Mouse (Mus musculus) thymus, adult 18-20 months (tissue): ENCODE measurements around the gene Cib2.

ENCODE experiments used
- DNase-seq, 2 experiments: peaks; one replicate each; pipeline ENCODE4 v3.0.0; 2022; ENCODE audit warnings: mixed read lengths in 2 of 2

Cib2 gene

DNA sequence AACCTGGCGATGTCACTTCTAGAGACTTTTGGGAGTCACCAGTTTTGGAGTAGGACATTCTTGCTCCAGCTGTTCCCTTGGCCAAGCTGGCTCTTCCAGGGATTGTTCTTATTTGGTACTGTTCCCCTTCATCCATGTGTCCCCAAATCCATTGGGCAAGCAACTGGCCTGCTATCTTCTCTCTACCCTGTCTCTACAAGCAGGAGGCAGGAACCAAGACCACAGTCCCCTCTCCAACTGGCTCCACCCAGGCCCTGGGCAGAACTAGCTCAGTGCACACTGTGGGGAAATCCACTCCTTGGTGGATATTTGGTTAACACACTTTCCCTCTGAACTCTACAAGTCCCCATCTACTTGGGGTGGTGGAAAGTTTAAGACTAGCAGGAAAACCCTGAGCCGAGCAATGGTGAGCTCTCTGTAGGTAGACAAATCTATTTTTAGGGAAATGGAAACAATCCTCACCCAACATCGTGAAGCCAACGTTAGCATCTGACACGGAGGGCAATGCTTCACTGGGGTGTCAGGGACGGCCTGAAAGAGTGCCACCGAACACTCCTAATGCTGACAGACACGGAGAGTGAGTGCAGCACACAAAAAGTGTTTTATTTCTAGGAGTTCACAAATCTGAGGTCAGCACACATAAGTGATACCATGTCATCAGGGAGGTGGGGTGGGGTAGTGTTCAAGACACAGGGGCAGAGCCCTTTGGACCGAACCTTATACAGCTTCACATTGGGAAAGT is 15.6 kb downstream of the Cib2 start:
- DNase-seq = no peak

DNA sequence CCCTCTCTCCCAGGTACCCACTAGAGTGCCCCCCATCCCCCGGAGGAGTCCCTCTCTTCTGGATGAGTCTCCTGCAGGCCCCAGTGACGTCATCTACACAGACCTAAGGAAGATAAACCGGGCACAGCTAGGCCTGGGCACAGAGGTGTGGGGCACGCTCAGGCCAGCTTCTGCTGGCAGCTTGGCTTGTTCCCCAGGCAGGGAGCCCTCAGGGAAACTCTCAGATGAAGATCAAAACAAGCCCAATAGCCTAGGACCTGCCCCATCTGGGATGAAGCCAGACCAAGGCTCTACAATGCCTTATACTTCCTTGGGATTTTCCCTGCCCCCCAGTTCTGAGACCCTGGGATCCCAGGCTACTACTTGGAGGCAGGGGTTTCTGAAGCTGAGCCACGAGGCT is 19.2 kb downstream of the Cib2 start:
- DNase-seq = no peak

DNA sequence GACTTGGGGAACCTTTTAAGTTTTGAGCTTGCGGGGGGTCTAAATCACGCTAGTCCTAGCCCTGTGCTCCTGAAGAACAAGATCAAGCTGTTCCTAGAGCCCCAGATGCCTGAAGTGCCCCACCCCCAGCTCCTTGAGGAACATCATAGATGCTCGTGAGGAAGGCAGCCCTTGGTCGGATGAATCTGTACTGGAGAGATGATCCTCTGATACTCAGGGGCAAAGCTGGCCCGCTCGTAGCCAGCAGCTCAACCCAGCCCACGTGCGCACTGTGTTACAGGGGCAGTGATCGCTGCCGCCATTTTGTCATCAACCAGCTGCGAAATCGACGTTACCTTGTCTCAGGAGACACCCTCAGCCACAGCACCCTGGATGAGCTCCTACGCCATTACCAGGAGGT is 21.3 kb downstream of the Cib2 start, which contains the start of gene Sh2d7:
Sh2d7 (plus strand) TSS at position 301 of the 400 bp plus-strand sequence.
- DNase-seq = no peak

DNA sequence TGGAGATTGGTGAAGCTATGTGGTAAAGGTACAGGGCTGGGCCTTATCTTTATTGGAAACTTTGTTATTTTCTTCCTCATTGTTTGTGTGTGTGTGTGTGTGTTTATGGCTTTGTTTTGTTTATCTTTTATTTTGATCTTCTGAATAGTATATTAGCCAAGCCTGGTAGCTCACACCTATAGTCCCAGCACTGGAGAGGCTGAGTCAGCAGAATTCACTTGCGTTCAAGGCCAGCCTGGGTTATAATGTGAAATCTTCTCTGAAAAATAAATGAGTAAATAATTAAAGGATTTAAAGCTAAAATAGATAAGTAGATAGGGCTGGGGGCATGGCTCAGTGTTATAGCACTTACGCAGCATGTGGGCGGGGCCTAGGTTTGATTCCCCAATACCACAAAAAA is 21.8 kb downstream of the Cib2 start:
- DNase-seq = no peak

DNA sequence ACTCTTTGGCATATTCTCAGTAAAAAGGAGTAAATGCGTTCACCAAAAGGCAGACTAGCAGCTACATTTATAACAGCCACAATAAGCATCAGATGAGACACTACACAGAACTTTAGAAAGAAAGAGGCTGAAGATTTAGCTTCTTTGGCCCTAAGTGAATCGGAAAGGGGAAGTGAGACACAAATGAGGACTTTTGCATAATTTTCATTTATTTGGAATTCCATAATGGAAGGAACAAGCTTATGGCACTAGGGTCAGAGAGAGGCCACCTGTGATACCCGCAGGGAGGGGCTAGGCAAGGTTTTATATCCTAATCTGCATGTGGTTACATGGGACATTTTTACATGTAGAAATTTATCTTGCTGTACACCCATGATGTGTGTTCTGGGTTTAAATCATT is 22.5 kb downstream of the Cib2 start:
- DNase-seq = no peak

DNA sequence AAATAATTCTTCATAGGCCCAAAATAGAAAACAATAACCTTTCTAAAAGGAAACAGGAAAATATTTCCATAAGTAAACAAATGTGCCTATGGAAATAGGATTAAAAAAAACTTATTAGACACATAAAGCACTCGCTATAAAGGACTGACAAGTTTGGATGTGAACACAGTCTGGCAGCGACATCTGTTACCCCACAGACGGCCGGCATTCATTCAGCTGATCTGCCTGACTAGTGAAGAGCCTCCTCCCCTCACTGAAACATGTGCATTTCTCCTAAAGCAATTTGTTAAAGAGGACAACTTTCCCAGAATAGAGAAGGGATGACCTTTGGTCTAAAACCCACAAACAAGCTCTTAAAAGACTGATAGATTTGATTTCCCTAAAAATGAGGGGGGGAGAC is 23.0 kb downstream of the Cib2 start:
- DNase-seq = no peak

DNA sequence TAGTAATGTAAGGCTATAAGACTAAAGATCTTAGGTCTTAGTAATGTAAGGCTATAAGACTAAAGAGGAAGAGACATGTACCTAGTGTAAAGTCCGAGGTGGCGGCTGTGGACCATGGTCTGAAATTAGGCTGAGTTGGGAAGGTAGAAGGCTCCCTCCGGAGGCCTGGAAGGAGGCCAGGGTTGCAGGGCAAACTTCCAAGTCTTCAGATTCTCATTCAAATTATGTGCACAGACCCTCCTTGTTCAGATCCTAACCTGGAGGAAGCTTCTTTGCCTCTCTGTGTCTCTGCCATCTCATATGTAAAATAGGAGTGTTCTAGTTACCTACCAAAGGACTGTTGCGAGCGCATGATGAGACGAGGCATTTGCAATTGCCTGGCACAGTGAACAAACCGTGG is 23.8 kb downstream of the Cib2 start:
- no peak for DNase-seq

DNA sequence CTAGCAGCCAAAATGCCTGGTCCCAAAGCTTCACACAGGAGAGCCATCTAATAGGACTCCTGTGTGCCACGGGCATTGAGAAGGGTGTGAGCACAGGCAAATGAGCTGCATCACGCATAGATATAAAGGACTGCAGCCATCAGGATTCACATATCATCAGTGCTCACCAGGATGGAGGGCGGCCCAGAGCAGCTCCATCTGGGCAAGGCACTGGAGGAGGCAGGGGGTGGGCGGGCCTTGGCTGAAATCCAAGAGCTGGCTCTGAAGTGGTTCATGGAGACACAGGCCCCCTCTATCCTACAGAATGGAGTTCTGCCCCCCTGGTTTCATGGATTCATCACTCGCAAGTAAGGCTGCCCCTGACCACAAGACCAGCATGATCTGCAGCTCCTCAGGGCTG is 26.0 kb downstream of the Cib2 start:
- DNase-seq = no peak

DNA sequence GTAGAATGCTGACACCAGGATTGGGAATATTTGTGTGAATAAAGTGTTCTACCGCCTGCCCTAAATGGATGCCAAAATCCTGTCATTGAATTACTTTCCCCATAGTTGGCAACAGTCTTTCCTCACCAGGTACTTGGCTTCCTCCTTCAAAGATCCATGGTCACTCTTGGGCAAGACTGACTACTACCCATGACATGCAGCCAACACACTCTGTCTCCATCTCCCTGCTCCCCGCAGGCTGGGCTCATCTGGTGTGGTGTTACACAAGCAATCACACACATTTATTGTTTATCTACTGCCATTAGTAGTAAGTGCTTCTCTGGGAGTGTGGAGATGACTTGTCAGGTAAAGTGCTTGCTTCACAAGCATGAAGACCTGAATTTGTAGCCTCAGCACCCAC is 27.1 kb downstream of the Cib2 start:
- DNase-seq = no peak

DNA sequence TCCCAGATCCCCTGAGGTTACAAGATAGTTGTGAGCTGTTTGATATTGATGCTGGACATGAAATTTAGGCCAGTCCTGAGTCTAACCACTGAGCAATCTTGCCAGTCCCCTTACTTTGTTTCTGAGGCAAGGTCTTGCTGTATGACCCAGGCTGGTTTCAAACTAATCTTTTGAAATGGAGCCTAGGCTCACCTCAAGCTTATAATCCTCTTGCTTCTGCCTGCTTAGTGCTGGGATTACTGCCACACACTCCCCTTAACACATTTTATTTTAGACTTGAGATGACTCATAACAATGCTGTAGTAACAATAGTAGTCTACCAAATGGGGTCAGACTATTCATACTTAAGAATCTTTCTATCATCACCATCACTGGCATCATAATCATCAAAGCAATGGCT is 28.6 kb downstream of the Cib2 start:
- no peak for DNase-seq

DNA sequence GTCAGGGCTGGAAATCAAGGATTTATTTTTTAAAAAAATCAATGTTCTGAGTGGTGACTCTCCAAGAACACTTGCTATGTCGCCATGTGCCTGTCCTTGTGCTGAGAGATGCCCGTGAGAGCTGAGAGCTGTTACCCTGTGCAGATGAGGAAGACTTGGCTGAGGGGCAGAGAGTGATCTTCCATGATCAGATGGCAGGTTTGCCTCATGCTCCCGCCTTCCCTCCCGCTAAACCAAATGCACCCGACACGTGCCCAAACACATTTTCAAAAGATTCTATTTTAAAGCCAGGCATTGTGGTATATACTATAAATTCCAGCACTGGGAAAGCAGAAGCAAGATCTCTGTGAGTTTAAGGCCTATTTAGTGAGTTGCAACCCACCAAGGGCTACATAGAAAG is 29.2 kb downstream of the Cib2 start:
- DNase-seq = no peak

DNA sequence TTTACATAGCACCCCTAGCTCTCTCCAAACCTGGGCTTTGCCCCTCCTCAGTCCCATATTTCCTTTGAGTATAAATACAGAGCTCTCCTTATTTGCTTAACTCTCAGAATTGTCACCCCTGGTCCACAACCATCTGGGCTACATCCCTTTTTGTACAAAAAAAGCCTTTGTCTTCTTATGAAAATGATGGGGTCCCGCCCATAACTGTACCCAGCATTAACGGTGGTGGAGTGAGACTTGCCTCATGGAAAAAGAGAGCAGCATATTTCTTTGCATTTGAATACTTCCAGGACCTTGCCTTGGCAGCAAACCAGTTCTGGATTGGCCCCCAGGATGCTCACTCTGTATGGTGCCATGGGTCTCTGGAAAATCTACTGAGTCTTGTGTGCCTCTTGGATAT is 30.1 kb downstream of the Cib2 start:
- DNase-seq = no peak

DNA sequence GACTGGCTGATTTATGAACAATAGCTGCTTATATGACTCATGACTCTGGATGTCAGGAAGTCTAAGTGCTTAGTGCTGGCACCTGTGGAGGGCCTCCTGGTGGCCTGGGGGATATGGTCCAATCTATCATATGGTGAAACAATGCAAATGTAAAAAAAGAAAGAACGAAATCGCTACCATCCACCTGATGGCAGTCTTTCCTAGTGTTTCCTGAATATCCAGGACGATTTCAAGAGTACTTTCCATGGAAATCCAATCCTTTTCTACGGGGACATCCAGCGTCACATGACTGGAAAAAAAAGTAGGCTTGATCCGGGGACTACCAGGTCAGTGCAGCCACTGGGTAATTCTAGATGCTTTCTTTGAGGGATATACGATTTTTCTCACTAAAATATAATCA is 32.3 kb downstream of the Cib2 start:
- no peak for DNase-seq

DNA sequence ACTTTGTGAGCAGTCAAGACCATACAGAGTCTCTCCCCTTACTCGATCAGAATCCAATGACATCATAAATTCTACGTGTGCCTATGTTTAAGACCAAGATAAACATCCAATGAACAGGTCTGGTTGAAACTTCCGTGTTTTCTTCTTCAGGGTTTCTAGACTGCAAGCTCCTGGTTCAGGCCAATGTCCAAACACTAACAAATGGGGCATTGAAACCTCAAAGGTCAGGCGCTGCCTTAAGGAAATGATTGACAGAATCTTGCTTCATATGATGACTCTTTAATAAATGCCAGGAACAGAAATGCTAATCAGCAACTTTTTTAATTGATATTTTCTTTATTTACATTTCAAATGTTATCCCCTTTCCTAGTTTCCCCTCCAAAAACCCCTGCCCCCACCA is 39.7 kb downstream of the Cib2 start:
- DNase-seq = no peak

DNA sequence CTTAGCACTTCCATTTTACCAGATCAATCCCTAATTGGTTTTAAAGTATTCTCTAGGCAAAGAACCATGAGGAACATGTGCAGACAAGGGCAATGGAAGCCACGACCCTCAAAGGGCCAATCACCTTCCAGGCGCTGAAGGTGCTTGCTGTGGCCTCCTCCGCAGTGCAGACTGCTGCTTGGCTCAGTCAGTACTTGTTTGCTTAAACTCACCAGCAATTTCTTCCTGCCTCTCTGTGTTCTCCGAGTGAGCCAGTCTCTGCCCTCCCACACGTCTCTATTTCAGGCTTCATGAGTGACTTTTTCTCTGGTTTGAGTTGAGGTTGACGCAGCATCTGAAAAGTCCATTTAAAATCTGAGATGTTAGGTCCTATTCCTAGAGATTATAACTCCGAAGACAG is 41.1 kb downstream of the Cib2 start:
- no peak for DNase-seq

DNA sequence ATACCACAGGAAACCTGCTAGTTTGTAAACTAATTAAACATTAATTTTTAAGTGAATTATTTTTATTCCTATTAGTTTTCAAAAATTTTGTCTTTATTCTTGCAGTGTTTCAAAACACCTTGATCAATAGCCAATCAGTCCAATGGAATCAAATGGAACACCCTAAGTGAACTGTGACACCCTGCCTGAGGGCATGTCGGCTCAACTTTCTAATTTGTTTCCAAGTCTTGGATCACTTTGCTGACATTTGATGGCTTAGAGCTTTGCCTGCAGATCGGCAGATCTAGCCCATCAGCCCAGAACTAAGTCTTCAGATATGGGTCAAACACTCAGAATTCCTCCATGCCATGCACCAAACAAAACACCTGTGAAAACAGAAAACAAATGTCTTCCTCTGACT is 44.0 kb downstream of the Cib2 start:
- DNase-seq = no peak

DNA sequence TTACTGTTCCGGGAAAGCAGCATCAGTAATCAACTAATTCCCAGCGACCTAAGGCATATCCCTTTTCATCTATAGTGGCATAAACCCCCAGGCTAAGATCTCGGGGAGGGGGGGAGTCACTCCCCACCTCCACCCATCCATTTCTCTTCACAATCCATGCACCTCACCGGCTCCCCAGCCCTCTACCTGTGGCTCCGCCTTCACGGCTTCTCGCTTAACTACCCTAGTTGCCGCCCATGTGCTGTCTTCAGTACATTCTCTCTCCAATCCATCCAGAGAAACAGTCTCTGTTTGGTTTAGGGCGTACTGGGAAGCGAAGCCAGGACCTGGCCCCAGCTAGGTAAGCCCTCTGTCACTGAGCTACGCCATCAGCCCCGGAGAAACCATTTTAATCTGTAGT is 57.1 kb downstream of the Cib2 start:
- DNase-seq = no peak

DNA sequence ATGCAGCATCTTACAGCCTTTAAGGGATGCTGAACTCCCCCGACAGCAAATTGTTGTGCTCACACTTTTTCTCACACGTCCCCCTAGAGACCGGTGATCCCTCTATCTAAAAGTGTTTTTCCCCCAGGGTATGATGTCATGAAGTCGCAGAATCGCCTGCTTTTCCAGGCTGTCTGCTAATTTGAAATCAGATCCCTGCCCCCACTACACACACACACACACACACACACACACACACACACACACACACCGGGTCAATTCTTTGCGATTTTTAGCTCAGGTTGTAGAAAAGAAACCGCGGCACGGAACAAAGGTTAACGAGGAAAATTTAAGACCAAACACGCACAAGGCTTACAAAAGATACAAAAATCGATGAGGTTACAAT is 57.9 kb downstream of the Cib2 start:
- DNase-seq = no peak

DNA sequence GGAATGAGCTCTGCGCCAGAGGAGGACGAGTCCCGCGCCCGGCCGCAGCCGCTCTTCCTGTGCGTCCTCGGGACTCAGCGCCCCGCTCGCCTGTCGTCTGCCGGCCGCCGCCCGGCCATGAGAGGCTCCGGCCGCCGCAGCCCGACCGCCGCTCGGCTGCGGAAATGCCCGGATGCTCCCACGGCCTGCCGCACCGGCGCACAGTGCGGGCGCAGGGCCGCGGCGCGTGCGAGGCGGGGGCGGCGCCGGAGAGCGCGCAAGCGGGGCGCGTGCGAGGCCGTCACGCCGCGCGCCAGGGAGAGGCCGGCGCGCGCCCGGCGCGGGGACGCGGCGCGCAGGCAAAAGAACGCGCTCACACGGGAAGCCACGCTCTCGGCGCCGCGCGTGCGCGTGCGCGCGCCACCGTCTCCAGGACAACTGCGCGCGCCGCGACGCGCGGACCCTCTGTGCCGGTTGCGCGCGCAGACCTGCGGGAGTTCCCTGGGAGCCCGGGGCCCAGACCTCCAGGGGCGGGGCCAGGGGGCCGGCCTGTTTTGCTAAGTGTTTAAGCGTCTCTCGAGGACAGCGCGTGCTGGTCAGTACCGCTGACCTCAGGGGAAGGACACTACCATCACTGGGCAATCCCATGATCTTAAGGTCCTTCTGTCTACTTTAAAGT is 58.4 kb downstream of the Cib2 start, which contains the start of gene Dmxl2:
Dmxl2 (minus strand) TSS at position 174 of the 658 bp plus-strand sequence.
- peak; percentile 14 to 21 for DNase-seq

DNA sequence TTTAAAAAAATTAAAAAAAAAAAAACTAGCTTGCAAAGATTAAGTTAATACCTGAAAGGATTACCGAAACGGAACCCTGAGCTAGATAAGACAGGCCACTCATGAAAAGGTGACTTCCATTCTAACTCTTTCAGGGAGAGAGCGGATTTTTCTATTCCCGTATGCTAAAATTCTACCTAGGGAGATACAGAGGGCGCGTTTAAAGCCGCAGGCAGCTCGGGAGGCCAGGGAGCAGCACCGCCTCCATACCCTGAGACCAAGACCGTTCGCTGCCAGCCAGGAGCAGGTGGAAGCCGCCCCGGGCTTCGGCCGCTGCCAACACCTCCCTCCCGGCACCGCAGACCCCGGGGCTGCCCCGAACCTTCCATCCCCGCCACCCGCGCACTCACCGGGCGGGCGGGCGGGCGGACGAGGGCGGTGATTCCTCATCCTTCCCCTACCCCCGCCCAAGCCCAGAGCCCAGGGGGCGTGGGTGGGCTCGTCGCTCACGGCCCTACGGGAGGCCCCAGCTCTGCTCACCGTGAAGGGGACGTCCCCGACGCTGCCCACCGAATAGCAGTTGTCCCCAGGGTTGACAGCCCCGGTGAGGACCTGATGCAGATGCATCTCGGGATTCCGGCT is 59.1 kb downstream of the Cib2 start:
- DNase-seq = peak in 1 of 2 experiments; percentile 4

DNA sequence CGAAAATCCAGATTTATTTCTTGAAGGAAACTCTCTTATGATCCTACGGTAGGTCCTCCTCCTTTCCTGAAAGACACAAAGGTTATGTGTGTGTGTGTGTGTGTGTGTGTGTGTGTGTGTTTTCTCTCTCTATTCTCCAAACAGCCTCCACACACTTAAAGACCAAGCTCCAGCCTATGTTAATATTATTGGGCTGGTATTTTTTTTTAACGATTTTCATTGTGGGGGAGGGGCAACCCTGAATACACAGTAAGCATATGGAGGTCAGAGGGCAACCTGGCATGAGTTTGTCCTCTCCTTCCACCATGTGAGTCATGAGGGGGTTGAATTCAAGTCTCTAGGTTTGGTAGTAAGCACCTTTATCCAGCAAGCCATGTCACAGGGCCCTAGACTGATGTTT is 60.2 kb downstream of the Cib2 start:
- DNase-seq = no peak

DNA sequence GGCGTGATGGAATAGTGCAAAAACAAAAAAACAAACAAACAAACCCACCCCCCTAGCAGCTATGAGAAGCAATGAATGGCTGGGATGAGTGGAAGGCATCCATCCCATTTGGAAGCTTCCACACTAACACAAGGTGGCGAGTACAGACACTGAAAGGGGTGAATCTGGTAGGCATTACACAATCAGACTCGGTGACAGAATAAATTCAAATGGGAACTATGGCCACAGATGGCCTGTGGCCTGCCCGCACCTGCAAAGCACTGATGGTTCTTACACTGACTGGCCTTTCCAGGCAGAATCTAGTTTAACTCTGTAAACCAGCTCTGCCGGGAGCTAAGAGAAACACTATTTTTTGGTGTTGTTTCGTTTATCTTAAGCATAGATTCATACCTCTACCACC is 60.7 kb downstream of the Cib2 start:
- no peak for DNase-seq
